Mouse (Mus musculus) heart, postnatal 36 days (tissue): ENCODE data around the gene Cabin1. TPM values are rescaled to one million over a fixed set of nuclear protein-coding genes. Genes with fewer than 3 reads are reported as not detected.

Experiments
- DNase-seq, 2 experiments: peaks; one replicate each; pipeline ENCODE4 v3.0.0; 2021 to 2022
- intact Hi-C: fragments of 180-260 bp; cut with DNase I; formaldehyde crosslinking; loops from one replicate; pipeline ENCODE4 v1.15.1; 2025
- total RNA-seq, 2 experiments: library from RNA; stranded (reverse); gene quantifications; 2 replicates each; pipeline ENCODE4 v1.2.3; 2021

Gene Cabin1
- total RNA-seq, 2 experiments from 2014 or later, result 23.4 to 26.2 TPM

DNA sequence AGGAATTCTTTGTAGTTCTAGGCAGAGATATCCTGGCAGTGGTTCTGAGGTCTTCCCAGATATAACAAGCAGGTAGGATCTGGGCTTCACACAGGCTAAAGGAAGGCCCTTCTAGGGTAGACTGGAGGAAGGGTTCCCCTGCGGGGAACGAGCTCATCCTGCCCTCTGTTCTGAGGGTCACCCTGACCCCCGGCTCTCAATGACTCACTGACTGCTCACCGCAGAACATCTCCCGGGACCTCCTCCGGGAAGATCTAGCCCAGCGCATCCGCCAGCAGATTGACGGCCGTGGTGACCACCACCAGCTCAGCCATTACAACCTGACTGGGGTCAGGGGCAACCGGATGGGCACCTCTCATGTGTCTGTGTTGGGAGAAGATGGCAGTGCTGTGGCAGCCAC lies 155.2 kb downstream of the Cabin1 start:
- DNase-seq, result no peak

GRCm38 (mm10) chr10:75607253-75607652 lies 156.9 kb downstream of the Cabin1 start:
- intact Hi-C loops, result no loop called here
- DNase-seq, result no peak

More for the DNA sequence above, 155.2 kb downstream of the Cabin1 start:
- intact Hi-C loops, result no loop called here

DNA sequence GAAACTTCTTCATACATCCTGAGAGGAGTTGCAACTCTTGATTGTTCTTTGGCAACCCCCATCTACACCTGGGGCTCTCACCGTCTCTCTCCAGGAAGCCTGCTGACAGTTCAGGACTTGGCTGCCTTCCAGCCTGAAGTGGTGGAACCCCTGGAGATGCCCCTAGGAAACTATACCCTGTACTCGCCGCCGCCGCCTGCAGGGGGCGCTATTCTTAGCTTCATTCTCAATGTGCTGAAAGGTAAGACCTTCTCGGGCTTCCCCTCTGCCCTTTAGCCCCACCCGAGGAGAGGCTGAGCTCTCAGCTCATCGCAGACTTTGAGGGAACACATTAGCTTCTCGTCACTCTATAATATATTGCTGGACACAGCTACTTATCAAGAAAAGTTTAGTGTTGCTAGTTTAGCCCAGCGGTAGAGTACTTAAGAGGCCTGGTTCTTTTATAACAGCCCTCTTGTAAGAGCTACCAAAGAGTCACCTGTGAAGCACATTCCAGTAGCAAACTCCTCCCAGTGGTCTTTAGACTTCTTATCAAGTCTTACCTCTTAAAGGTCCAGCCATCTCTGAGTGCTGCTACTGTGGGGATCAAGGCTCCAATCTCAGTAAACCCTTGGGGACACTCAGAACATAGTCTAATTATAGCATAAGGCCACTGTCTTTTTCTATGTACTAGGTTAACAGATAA lies 158.8 kb downstream of the Cabin1 start:
- DNase-seq, result no peak
- intact Hi-C loops, result no loop called here

GRCm38 (mm10) chr10:75600189-75600730 lies 163.9 kb downstream of the Cabin1 start:
- intact Hi-C loops, result no loop called here
- DNase-seq, result no peak

Other genes starting within 250 kb of the Cabin1 start
- 10 to 100 TPM; 65.7 to 69.5 TPM for gene Snrpd3, start 246.8 kb downstream of the Cabin1 start, total RNA-seq
- gene Gucd1, start 246.4 kb downstream of the Cabin1 start, total RNA-seq, result 10 to 100 TPM; 41.8 to 44.2 TPM
- gene Lrrc75b, start 204.0 kb downstream of the Cabin1 start, total RNA-seq, result 1 to 10 TPM; 1.1 to 1.5 TPM
- gene Ggt1, start 202.7 kb downstream of the Cabin1 start, total RNA-seq, result not detected
- 1 to 10 TPM; 5.4 to 9.0 TPM for gene Ggt5, start 175.0 kb downstream of the Cabin1 start, total RNA-seq
- gene Susd2, start 120.3 kb downstream of the Cabin1 start, total RNA-seq, result 1 to 10 TPM; 1.4 to 1.8 TPM
- 100 to 1,000 TPM in 1 of 2 experiments, 10 to 100 TPM in 1; 96.7 to 104 TPM for gene Ddt, start 9.1 kb upstream of the Cabin1 start, total RNA-seq
- not detected for gene Gm20441, start 16.6 kb upstream of the Cabin1 start, total RNA-seq
- gene Gstt3, start 17.1 kb upstream of the Cabin1 start, total RNA-seq, result 1 to 10 TPM; 4.1 to 4.8 TPM
- 10 to 100 TPM; 14.5 to 20.3 TPM for gene Gstt1, start 34.2 kb upstream of the Cabin1 start, total RNA-seq
- gene Gstt4, start 58.2 kb upstream of the Cabin1 start, total RNA-seq, result not detected
- gene Gstt2, start 73.1 kb upstream of the Cabin1 start, total RNA-seq, result 10 to 100 TPM; 13.2 to 13.5 TPM
- 100 to 1,000 TPM; 196 to 202 TPM for gene Mif, start 95.9 kb upstream of the Cabin1 start, total RNA-seq
- gene Derl3, start 129.1 kb upstream of the Cabin1 start, total RNA-seq, result under 1 TPM; 0.61 to 0.68 TPM
- 10 to 100 TPM; 20.0 to 20.6 TPM for gene Smarcb1, start 157.3 kb upstream of the Cabin1 start, total RNA-seq
- 1,000 to 10,000 TPM; 1,903 to 1,946 TPM for gene Chchd10, start 168.8 kb upstream of the Cabin1 start, total RNA-seq
- gene Mmp11, start 172.2 kb upstream of the Cabin1 start, total RNA-seq, result 1 to 10 TPM; 5.9 to 7.7 TPM
- not detected for gene Gm867, start 176.3 kb upstream of the Cabin1 start, total RNA-seq
- not detected for gene Vpreb3, start 178.7 kb upstream of the Cabin1 start, total RNA-seq
- not detected for gene Gm5134, start 190.2 kb upstream of the Cabin1 start, total RNA-seq